Mouse (Mus musculus) ES-Bruce4 (cell line): ENCODE data around the gene Txndc11.
"Not testable (repeated sequence)": the region's sequence is repeated elsewhere in the genome, so short reads cannot be mapped to it uniquely, and the experiment has no call there.

Source experiments
- CTCF ChIP-seq: IDR thresholded peaks from one replicate; pipeline ENCODE4 v1.8.1; 2011; ENCODE audit warnings: low read depth, low read length
- EP300 ChIP-seq: IDR thresholded peaks from 2 replicates; pipeline ENCODE4 v1.6.1; 2011; ENCODE audit warnings: low read depth, low read length; ENCODE audit not compliant: insufficient read depth
- POLR2A ChIP-seq: IDR thresholded peaks from one replicate; pipeline ENCODE4 v1.8.1; 2011; ENCODE audit warnings: low read length; ENCODE audit not compliant: insufficient read depth

DNA sequence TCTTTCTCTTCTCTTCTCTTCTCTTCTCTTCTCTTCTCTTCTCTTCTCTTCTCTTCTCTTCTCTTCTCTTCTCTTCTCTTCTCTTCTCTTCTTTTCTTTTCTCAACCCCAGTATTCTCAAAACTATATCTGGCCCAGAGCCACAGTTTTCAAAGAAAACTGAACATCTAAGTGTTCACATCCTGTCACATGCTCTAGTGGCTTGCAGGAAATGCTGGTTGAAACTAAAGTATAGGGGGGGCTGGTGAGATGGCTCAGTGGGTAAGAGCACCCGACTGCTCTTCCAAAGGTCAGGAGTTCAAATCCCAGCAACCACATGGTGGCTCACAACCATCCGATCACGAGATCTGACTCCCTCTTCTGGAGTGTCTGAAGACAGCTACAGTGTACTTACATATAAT is 23.3 kb upstream of the Txndc11 start:
- not testable (repeated sequence) for TF ChIP-seq CTCF, POLR2A, EP300
